Mouse (Mus musculus) left cerebral cortex, postnatal 36 days (tissue): ENCODE results near the gene 5330417H12Rik. TPM values are rescaled to one million over a fixed set of nuclear protein-coding genes. Genes with fewer than 3 reads are reported as not detected.

ENCODE experiments used
- DNase-seq, 2 experiments: peaks; one replicate each; pipeline ENCODE4 v3.0.0; 2021 to 2022; ENCODE audit warnings: low spot score in 2 of 2, mixed read lengths in 1 of 2
- intact Hi-C: fragments of 180-260 bp; cut with DNase I; formaldehyde crosslinking; loops from one replicate; pipeline ENCODE4 v1.15.1; 2025
- total RNA-seq, 2 experiments: library from RNA; stranded (reverse); gene quantifications; 2 replicates each; pipeline ENCODE4 v1.2.3; 2021

The 5330417H12Rik gene
- total RNA-seq, 2 experiments from 2014 or later, result not detected

GRCm38 (mm10) chr7:107637398-107637797 is 12.4 kb upstream of the 5330417H12Rik start:
- no peak for DNase-seq

DNA sequence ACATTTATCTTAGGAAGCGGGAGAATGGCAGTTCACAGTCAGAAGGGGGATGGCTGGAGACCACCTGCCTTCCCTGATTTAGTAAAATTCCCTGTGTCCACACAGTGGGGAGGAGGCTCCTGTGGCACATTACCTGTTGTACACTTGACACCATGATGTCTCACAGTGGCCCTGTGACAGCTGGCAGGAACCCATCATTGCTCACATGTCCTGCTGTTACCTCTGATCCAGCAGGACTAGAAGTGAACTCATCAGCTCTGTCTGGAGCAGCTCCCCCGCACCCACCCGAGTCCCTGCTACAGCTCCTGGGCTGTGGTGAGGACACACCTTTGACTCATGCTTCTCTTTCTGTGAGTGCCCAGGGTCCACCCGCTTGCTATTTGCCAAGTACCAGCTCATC is 8.2 kb upstream of the 5330417H12Rik start:
- DNase-seq, result no peak
- intact Hi-C loops, result no loop called here

More at GRCm38 (mm10) chr7:107637398-107637797, 12.4 kb upstream of the 5330417H12Rik start:
- intact Hi-C loops, result no loop called here

GRCm38 (mm10) chr7:107628383-107628782 is 3.4 kb upstream of the 5330417H12Rik start:
- no peak for DNase-seq
- intact Hi-C loops, result no loop called here

- no peak for DNase-seq
- intact Hi-C loops, result no loop called here
Measured at GRCm38 (mm10) chr7:107625781-107626180, 820 bp upstream of the 5330417H12Rik start.

DNA sequence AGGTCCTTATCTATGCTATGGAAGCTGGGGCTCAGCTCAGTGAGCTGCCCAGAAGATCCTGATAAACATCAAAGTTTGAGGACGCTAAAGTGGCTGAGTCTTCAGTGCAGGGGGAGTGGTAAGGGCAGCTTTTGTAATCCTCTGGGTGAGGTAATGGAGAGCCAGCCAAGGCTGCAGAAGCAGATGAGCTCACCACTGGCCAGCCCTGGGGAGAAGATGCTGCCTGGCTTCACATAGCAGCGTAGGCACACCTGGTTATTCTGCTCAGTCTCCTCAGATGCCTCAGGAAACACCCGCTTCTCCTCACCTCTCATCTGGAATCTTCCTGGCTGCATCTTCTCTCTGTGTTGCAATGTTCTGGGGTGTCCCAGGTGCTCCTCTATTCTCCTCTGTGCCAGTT is 529 bp downstream of the 5330417H12Rik start:
- intact Hi-C loops, result no loop called here
- no peak for DNase-seq

DNA sequence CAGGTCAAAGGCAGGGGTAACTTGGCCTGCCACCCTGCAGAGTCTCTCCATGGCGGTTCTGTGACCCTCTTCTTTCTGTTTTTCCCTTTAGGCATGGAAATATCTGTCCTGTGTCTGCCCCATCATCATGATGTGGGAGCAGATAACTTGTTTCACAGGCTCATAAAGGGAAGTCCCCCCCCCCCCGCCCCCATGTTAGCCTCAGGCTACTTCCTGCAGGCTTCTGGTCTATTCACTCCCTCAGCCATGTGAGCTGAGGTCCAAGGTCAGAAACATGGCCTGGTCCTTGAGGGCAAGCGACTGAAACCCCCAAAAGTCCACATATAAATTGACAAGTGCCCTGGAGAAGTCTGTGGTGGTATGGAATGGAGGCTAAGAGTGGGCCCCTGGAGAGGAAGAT is 4.8 kb downstream of the 5330417H12Rik start:
- no peak for DNase-seq
- intact Hi-C loops, result no loop called here

DNA sequence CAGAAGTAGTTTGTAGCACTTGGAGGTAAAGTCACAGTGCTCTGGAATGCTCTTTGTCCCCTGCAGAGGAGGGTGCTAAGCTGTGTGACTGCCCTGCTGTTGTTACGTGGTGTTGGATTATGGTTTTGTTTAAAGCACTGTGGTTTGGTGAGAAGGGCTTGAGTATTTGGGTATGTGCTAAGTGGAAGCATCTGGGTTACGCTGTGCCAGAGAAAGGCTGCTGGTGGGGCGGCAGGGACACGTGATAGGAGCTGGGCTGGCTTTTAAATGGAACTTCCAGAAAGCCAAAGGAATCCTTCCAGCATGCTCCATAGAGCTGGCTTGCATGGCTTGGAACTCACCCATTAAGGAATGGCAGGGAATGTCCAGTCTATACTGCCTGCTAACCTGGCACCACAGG is 5.7 kb downstream of the 5330417H12Rik start:
- intact Hi-C loops, result no loop called here
- no peak for DNase-seq

- no peak for DNase-seq
- intact Hi-C loops, result no loop called here
Measured at GRCm38 (mm10) chr7:107618028-107618992, 6.7 kb downstream of the 5330417H12Rik start.

- DNase-seq, result no peak
- intact Hi-C loops, result no loop called here
Measured at GRCm38 (mm10) chr7:107610880-107611279, 14.1 kb downstream of the 5330417H12Rik start.

- intact Hi-C loops, result no loop called here
Measured at GRCm38 (mm10) chr7:107609622-107610255, 15.2 kb downstream of the 5330417H12Rik start.

DNA sequence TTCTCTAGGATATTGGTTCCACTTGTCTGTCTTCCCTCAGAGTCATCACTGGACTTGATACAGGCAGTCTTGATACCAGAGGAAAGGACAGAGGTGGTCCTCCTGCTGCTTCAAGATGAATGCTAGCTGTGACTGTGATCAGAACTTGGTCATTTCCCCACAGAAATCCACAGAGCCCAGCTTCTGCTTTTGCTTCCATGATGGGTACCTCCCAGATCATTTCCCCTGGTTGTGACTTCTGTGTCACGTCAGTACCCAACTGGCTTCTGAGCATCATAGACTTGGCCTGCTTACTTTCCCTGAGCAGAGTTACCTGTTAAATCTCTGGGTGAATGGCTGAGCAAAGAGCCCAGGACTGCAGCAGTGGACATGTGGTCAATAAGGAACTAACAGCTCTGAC is 17.2 kb downstream of the 5330417H12Rik start:
- intact Hi-C loops, result no loop called here
- no peak for DNase-seq

More at GRCm38 (mm10) chr7:107609622-107610255, 15.2 kb downstream of the 5330417H12Rik start:
- no peak for DNase-seq

- DNase-seq, result no peak
- intact Hi-C loops, result no loop called here
Measured at GRCm38 (mm10) chr7:107602913-107603312, 22.0 kb downstream of the 5330417H12Rik start.

DNA sequence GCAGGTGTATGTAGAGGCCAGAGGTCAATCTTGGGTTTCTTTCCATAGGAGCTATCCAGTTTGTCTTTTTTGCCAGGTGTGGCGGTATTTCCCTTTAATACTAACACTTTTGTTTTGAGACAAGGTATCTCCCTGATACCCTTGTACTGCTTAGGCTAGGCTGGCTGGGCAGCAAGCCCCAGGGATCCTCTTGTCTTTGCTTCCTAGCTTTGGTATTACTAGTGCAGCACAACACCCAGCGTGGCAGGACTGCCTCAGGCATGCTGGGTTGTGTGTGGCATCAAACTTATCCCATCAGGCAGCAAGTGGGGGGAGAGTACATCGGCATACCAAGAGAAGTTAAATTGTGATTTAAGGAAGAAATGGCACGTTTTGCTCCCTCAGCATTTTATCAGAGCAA is 22.5 kb downstream of the 5330417H12Rik start:
- intact Hi-C loops, result no loop called here
- DNase-seq, result no peak

- intact Hi-C loops, result no loop called here
- no peak for DNase-seq
Measured at GRCm38 (mm10) chr7:107600651-107601050, 24.3 kb downstream of the 5330417H12Rik start.

DNA sequence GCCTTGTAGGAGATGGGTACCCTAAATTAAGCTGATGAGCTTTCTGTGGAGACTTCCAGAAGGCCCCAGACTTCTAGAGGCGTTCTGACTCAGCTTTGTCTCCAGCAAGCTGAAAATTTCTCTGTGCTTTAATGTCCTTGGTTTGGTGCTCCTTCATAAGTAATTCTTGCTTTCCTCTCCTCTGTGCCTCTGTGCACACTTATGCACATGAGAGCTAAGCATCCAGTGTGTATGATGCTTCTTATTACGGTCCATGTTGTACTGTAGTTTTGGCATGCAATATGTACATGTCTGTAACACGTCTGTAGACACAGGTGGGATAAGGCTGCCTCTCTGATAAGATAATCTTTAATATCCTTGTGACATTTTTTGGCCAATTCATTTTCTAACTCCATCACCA is 27.0 kb downstream of the 5330417H12Rik start:
- intact Hi-C loops, result no loop called here

GRCm38 (mm10) chr7:107596753-107597152 is 28.2 kb downstream of the 5330417H12Rik start:
- no peak for DNase-seq
- intact Hi-C loops, result no loop called here

More for the DNA sequence above, 27.0 kb downstream of the 5330417H12Rik start:
- no peak for DNase-seq

DNA sequence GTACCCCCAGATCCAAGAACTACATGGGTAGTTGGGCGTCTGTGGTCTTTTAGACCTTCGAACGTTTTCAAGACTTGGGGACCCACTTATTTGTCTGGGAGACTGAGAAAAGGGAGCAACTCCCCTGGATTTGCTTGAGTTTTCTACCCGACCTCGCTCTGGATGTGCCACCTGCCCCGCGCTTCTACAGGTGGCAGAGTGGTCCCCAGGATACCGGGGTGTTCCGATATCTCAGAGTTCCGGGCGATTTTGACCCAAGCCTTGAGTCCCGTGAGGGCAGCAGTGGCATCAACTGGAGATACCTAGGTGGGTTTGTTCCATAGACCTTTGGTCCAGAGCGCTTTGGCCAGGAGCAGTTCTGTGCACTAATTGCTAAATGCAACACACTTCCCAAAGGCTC is 29.5 kb downstream of the 5330417H12Rik start:
- DNase-seq, result no peak
- intact Hi-C loops, result no loop called here

DNA sequence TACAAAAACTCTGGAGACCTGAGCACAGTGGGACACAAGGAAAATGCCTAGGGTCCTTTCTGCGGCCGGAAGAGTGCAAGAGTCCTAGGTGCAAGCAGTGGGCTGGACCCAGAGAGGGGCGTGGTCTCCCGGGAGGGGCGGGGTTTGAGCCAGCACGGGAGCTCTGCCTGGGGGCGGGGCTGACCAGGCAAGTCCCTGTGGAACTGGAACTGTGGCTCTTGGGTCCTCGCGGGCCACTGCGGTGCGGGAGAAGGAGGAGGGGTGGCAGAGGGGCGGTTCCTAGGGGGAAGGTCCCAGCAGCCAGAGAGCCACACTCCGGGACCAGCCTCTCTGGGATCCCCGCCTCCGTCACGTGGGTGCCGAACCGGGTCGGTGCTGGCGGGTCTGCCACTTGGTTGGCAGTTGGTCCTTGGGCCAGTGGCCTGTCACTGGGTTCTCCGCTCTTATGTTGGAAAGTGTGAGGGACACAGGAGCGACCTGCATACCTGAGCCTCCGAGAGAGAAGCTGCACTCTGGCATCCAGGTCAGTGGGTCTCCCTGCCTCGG is 30.0 kb downstream of the 5330417H12Rik start, which contains the start of gene Ppfibp2:
Gene Ppfibp2 (plus strand): TSS at position 351 of the 546 bp plus-strand sequence.
- peak; percentile 74 to 79 for DNase-seq
- intact Hi-C loops, result no loop called here

- peak; percentile 18 to 23 for DNase-seq
- intact Hi-C loops, result no loop called here
Measured at GRCm38 (mm10) chr7:107594325-107594856, 30.6 kb downstream of the 5330417H12Rik start.

DNA sequence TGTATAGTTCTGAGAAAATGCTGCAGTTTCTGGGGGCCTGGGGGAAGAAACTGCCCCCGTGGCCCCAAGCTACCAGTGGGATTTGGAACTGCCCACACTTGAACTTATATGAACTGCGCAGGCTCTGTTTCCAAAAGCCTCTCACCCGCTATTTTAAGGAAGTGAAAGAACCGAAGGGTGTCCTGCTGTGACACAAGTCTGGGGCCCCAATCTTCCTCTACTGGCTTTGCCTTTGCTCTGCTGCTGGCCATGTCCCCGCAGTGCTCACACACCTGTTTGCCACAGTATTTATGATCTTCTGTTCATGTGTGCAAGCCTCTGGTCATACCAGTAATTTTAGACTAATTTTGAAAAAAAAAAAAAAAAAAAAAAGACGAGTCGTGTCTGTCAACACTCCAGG is 31.1 kb downstream of the 5330417H12Rik start:
- no peak for DNase-seq
- intact Hi-C loops, result no loop called here
